Mouse (Mus musculus) heart, postnatal 36 days (tissue): ENCODE measurements around the gene Cuedc1. TPM values are rescaled to one million over a fixed set of nuclear protein-coding genes. Genes with fewer than 3 reads are reported as not detected.

ENCODE experiments used
- DNase-seq, 2 experiments: peaks; one replicate each; pipeline ENCODE4 v3.0.0; 2021 to 2022
- intact Hi-C: fragments of 180-260 bp; cut with DNase I; formaldehyde crosslinking; loops from one replicate; pipeline ENCODE4 v1.15.1; 2025
- total RNA-seq, 2 experiments: library from RNA; stranded (reverse); gene quantifications; 2 replicates each; pipeline ENCODE4 v1.2.3; 2021

Cuedc1 gene
- total RNA-seq, 2 experiments from 2014 or later, result 47.9 to 54.2 TPM

GRCm38 (mm10) chr11:88214881-88215831 lies 117.3 kb downstream of the Cuedc1 start:
- intact Hi-C loops, result no loop called here
- DNase-seq, result peak; percentile 61 to 68

- DNase-seq, result peak; percentile 70 to 71
- intact Hi-C loops, result loop anchor here (1.0 to 2.0 kb wide), 3 partner anchors 36 to 607 kb away; no protein-coding TSS in a partner anchor
Observed at GRCm38 (mm10) chr11:88216231-88216685, 118.4 kb downstream of the Cuedc1 start.

- DNase-seq, result no peak
- intact Hi-C loops, result no loop called here
Observed at GRCm38 (mm10) chr11:88218155-88218554, 120.3 kb downstream of the Cuedc1 start.

DNA sequence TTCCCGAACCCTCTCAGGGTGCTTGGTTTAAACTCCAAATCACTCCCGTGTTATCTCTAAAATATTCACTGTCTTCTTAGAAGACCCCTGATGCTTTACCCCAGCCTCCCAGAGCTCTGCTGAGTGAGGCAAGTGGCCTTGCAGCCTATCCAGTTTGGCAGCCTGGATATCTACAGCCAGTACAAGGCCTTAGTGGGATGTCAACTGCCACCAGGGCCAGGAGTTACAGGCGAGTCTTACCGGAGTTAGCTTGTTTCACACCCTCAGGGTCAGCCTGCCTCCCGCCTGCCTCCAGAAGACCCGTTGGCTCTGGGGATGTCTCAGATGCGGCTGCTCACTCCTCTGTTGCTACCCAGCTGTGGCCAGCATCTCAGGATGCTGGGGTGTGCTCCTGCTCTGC lies 120.7 kb downstream of the Cuedc1 start:
- no peak for DNase-seq
- intact Hi-C loops, result no loop called here

- intact Hi-C loops, result no loop called here
Observed at GRCm38 (mm10) chr11:88221929-88222475, 124.1 kb downstream of the Cuedc1 start.

GRCm38 (mm10) chr11:88227001-88227957 lies 129.4 kb downstream of the Cuedc1 start:
- intact Hi-C loops, result no loop called here
- DNase-seq, result no peak

More at GRCm38 (mm10) chr11:88221929-88222475, 124.1 kb downstream of the Cuedc1 start:
- no peak for DNase-seq

- intact Hi-C loops, result no loop called here
- no peak for DNase-seq
Observed at GRCm38 (mm10) chr11:88231213-88231790, 133.4 kb downstream of the Cuedc1 start.

- DNase-seq, result no peak
- intact Hi-C loops, result no loop called here
Observed at GRCm38 (mm10) chr11:88233528-88234427, 135.9 kb downstream of the Cuedc1 start.

DNA sequence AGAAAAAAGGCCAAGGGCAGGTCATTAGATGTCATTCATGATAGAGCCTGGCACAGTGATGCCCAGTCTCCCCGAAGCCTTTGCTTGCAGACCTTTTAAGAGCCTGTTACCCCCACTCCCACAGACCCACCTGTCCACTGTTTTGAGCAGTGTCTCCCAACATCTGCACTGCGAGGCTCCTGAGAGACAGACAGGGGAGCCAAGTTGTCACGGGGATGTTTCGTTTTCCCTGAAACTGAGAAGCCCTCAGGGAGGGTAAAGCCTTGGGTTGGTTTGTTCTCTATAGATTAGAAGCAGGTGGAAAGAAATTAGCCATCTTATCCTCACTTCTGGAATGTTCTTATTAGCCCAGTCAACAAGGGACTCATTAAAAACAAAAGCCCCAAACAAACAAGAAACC lies 136.9 kb downstream of the Cuedc1 start:
- intact Hi-C loops, result no loop called here
- DNase-seq, result no peak

GRCm38 (mm10) chr11:88235221-88236203 lies 137.7 kb downstream of the Cuedc1 start:
- peak; percentile 47 to 58 for DNase-seq
- intact Hi-C loops, result no loop called here

- DNase-seq, result no peak
- intact Hi-C loops, result no loop called here
Observed at GRCm38 (mm10) chr11:88240275-88240674, 142.4 kb downstream of the Cuedc1 start.

DNA sequence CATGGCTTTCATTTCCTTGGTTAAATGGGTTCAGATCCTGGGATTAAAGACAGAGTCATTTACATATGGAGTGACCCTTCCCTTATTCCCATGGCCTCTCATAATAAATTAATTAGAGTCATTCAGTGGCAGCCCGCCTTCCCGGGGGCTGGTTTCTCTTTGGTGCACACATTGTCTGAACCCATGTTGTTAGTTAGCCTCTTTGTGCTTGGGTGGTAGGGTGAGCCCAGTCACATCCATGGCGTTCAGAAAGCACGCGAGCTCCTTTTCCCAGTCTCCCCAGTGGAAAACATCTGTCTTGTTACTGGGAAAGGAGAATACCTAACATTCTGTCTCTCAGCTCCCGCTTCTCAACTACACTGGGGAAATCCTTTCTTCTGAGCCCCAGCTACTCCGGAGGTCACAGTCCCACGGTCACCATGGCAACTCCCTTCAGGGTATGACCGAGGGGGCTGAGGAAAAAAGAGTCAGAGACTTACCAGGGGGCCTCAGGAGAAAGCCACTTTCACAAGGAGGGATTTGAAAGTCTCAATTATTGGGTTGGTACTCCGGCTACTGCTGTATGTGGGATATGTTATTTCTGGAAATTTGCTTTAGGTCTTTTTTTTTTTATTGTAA lies 143.0 kb downstream of the Cuedc1 start:
- no peak for DNase-seq

GRCm38 (mm10) chr11:88241468-88242301 lies 143.8 kb downstream of the Cuedc1 start:
- no peak for DNase-seq
- intact Hi-C loops, result no loop called here

More for the DNA sequence above, 143.0 kb downstream of the Cuedc1 start:
- intact Hi-C loops, result no loop called here
